Mouse (Mus musculus) inflammation-experienced regulatory T-cells, adult 16 weeks (primary cell): ENCODE results near the gene Ccl21b. TPM values are rescaled to one million over a fixed set of nuclear protein-coding genes. Genes with fewer than 3 reads are reported as not detected.

Experiments
- polyA plus RNA-seq: library from polyadenylated mRNA; unstranded; fragments of 100-300 nt; shearing (Covaris generic); gene quantifications from one replicate; pipeline ENCODE4 v1.2.1, GENCODE M21; 2017

The Ccl21b gene
- not detected for polyA plus RNA-seq

DNA sequence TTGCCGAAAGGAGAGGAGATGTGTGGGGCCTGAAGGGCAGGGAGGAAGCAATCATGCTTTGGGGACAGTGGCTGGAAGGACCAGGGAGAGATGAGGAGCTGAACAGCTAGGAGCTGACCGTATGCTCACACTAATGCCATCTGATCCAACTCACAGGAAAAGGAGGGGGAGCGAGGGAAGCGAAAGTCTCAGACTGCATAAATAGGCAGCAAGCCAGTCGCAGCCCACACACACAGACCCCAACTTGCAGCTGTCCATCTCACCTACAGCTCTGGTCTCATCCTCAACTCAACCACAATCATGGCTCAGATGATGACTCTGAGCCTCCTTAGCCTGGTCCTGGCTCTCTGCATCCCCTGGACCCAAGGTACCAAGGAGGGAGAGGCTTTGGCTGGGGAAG lies at the start of gene Ccl21b:
Gene Ccl21b (plus strand): TSS at position 301 of the 400 bp plus-strand sequence.

GRCm38 (mm10) chr4:42240339-42240738 lies 15.2 kb upstream of the Ccl21b start, which contains the start of gene Gm10600:
Gene Gm10600 (plus strand): TSS chr4:42240639.

DNA sequence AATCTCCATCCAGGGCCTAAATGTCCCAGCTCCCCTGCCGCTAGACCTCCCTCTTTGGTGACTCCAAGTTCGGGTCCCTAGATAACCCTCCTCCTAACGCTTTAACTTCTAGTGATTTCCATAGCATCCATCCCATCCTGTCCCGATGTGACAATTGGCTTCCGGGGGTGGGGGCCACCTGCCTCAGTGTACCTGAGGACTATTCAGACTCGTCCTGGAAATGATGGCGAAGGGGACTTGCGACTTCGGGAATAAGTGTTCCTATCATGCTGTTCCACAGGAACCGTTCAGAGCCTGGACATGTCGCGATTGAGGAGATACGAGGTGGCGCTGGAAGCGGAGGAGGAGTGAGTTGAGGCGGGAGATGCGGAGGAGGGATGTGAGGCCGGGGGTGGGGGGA lies 38.4 kb downstream of the Ccl21b start, which contains the start of gene Gm21953:
Gene Gm21953 (plus strand): TSS at position 301 of the 400 bp plus-strand sequence.

Other genes with a start within 250 kb of the Ccl21b start
- not detected for gene Gm21093, start 221.0 kb upstream of the Ccl21b start, polyA plus RNA-seq
- not detected for gene Gm3893, start 164.6 kb upstream of the Ccl21b start, polyA plus RNA-seq
- gene Gm13304, start 140.9 kb upstream of the Ccl21b start, polyA plus RNA-seq, result not detected
- gene Gm13306, start 102.3 kb upstream of the Ccl21b start, polyA plus RNA-seq, result not detected
- gene Gm13305, start 87.2 kb upstream of the Ccl21b start, polyA plus RNA-seq, result not detected
- gene Gm10600, start 15.1 kb upstream of the Ccl21b start, polyA plus RNA-seq, result not detected
- not detected for gene Gm21953, start 38.5 kb downstream of the Ccl21b start, polyA plus RNA-seq
- not detected for gene Fam205a3, start 62.6 kb downstream of the Ccl21b start, polyA plus RNA-seq
- not detected for gene Gm21586, start 183.6 kb downstream of the Ccl21b start, polyA plus RNA-seq
- not detected for gene Gm2163, start 211.0 kb downstream of the Ccl21b start, polyA plus RNA-seq